Mouse (Mus musculus): Measurements from ENCODE around the gene Gm17087. TPM values are rescaled to one million over a fixed set of nuclear protein-coding genes. Genes with fewer than 3 reads are reported as not detected.

The Gm17087 gene
- polyA plus RNA-seq (2012) = not detected in 2 replicates

- no peak for TF ChIP-seq GATA1 (IDR thresholded peaks at IDR 0.05; ENCODE audit: low read length)
Measured at GRCm38 (mm10) chr17:8566850-8567249, at the start of gene Gm17087. TSS of gene Gm17087 (minus strand) at chr17:8566950.

- TF ChIP-seq GATA1 (IDR thresholded peaks at IDR 0.05; ENCODE audit: low read length) = no peak
Measured at GRCm38 (mm10) chr17:8613882-8614551, 47.3 kb upstream of the Gm17087 start.

- no peak for TF ChIP-seq GATA1 (IDR thresholded peaks at IDR 0.05; ENCODE audit: low read length)
Measured at GRCm38 (mm10) chr17:8611916-8612315, 45.2 kb upstream of the Gm17087 start.

- no peak for TF ChIP-seq GATA1 (IDR thresholded peaks at IDR 0.05; ENCODE audit: low read length)
Measured at GRCm38 (mm10) chr17:8606695-8607094, 39.9 kb upstream of the Gm17087 start.

GRCm38 (mm10) chr17:8605921-8606320 is 39.2 kb upstream of the Gm17087 start:
- TF ChIP-seq GATA1 (IDR thresholded peaks at IDR 0.05; ENCODE audit: low read length) = no peak

- TF ChIP-seq GATA1 (IDR thresholded peaks at IDR 0.05; ENCODE audit: low read length) = no peak
Measured at GRCm38 (mm10) chr17:8602976-8603375, 36.2 kb upstream of the Gm17087 start.

- no peak for TF ChIP-seq GATA1 (IDR thresholded peaks at IDR 0.05; ENCODE audit: low read length)
Measured at GRCm38 (mm10) chr17:8597790-8598189, 31.0 kb upstream of the Gm17087 start.

- no peak for TF ChIP-seq GATA1 (IDR thresholded peaks at IDR 0.05; ENCODE audit: low read length)
Measured at GRCm38 (mm10) chr17:8592427-8593277, 25.9 kb upstream of the Gm17087 start.

- TF ChIP-seq GATA1 (IDR thresholded peaks at IDR 0.05; ENCODE audit: low read length) = no peak
Measured at GRCm38 (mm10) chr17:8581579-8581978, 14.8 kb upstream of the Gm17087 start.

- TF ChIP-seq GATA1 (IDR thresholded peaks at IDR 0.05; ENCODE audit: low read length) = no peak
Measured at GRCm38 (mm10) chr17:8580360-8580759, 13.6 kb upstream of the Gm17087 start.

- TF ChIP-seq GATA1 (IDR thresholded peaks at IDR 0.05; ENCODE audit: low read length) = no peak
Measured at GRCm38 (mm10) chr17:8573542-8574260, 7.0 kb upstream of the Gm17087 start.

- TF ChIP-seq GATA1 (IDR thresholded peaks at IDR 0.05; ENCODE audit: low read length) = no peak
Measured at GRCm38 (mm10) chr17:8562886-8563280, 3.9 kb downstream of the Gm17087 start.

- peak; percentile 43 for TF ChIP-seq GATA1 (IDR thresholded peaks at IDR 0.05; ENCODE audit: low read length)
Measured at GRCm38 (mm10) chr17:8562101-8562885, 4.5 kb downstream of the Gm17087 start.

GRCm38 (mm10) chr17:8557926-8558325 is 8.8 kb downstream of the Gm17087 start:
- TF ChIP-seq GATA1 (IDR thresholded peaks at IDR 0.05; ENCODE audit: low read length) = no peak

- no peak for TF ChIP-seq GATA1 (IDR thresholded peaks at IDR 0.05; ENCODE audit: low read length)
Measured at GRCm38 (mm10) chr17:8556223-8556622, 10.5 kb downstream of the Gm17087 start.

All from G1E-ER4 (cell line).